Mouse (Mus musculus) heart, adult 8-10 months (tissue): ENCODE measurements around the gene Tpm1. TPM values are rescaled to one million over a fixed set of nuclear protein-coding genes. Genes with fewer than 3 reads are reported as not detected.

ENCODE experiments used
- DNase-seq: peaks from one replicate; pipeline ENCODE4 v3.0.0; 2022; ENCODE audit warnings: low spot score
- total RNA-seq, 4 experiments: library from RNA; stranded (reverse); gene quantifications; 2 replicates each; pipeline ENCODE4 v1.2.4; 2022

Tpm1 gene
- total RNA-seq, 4 experiments from 2014 or later: 9,382 to 12,072 (median 10,190) TPM

GRCm38 (mm10) chr9:67046881-67047605 is 2.2 kb downstream of the Tpm1 start:
- peak; percentile 21 for DNase-seq

- DNase-seq: no peak
These were observed 3.1 kb downstream of the Tpm1 start for GRCm38 (mm10) chr9:67045966-67046602.

GRCm38 (mm10) chr9:67045306-67045675 is 3.9 kb downstream of the Tpm1 start:
- DNase-seq: no peak

DNA sequence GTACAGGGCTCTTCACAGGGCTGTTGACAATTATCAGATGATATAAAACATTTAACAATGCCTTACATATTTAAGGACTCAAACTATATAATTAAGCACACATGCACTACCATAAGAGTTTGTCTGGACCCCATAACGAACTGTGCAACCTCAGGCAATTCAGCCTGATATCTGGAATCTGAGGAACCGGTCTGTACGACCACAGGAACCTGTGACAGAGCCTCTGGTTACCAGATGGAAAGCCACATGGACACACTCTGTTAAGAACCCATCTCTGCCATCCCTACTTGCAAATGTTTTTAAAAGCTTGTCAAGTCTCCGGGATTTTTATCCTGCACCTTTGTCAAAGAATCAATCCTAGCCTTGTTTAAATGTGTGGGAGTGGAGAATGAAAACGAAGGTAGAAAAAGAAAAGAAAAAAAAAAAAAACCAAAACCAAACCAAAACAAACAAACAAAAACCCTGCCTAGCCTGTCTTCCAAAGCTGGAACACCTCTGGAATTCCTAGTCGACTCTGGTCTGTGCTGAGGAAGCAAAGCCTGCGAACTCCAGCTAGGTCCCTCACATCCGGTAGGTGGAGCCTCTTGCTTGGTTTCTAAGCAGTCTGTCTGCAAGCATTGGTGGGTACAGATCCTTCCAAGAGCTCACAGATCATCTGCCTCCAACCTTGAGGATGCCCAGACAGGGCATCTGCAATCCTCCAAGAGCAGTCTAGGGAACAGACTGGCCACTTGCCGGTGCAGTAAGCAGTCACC is 4.5 kb downstream of the Tpm1 start:
- DNase-seq: peak; percentile 63

GRCm38 (mm10) chr9:67043231-67044199 is 5.7 kb downstream of the Tpm1 start:
- peak; percentile 98 for DNase-seq

DNA sequence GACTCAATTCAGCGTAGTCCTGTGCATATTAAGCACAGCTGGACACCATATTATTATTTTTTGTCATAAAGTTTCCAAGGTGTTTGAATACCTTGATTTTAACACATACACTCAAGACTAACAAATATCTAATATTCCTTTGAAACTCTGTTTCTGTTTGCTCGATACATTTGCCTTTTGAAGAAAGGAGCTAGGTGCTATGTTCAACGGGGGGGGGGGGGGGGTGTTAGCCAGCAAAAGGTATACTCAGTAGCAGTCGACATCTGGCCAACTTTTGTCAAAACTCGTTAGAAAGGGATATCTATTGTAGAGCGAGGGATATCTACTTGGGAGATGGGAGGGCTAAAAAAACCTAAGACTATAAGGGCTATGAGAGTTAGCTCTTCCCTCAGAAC is 6.4 kb downstream of the Tpm1 start:
- DNase-seq: no peak

- no peak for DNase-seq
These were observed 7.1 kb downstream of the Tpm1 start for GRCm38 (mm10) chr9:67041840-67042812.

DNA sequence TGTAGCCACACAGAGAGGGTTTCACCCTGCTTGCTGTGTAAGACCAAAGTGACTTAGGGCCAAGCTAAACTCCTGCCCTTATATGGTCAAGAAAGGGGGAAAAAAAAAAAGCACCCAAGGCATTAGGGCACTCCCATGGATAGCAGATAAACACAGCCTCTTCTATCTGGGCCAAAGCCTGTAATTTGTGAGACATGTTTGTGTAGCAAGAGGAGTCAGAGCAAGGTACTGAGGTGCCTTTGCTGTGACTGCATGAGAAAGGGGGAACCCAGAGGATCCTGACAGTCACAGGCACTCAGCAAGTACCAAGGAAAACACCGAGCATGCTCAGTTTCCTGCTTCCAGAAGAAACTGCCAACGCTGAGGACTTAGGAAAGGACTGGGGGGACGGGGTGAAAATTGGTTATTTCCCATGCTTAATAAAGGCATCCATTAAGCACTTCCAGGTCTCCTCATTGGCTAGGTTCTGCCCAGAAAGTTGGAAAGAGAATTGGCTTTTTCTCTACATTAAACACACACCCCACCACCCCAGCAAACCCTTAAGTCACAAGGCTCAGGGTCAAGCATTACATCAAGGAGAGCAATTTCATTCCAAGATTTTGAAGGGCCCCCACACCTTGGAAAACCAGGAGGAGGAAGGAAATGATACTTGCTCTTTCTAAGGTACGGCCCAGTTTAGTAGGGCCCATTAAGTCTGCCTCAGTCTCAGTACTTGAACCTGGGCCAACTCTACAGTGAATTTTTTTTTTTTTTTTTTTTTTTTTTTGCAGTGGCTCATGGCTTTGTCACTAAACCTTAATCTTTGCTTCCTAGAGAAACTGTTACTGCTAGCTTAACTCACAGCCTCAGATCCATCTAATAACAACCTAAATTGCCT is 8.0 kb downstream of the Tpm1 start:
- peak; percentile 40 for DNase-seq

- DNase-seq: no peak
These were observed 9.3 kb downstream of the Tpm1 start for GRCm38 (mm10) chr9:67039867-67040266.

DNA sequence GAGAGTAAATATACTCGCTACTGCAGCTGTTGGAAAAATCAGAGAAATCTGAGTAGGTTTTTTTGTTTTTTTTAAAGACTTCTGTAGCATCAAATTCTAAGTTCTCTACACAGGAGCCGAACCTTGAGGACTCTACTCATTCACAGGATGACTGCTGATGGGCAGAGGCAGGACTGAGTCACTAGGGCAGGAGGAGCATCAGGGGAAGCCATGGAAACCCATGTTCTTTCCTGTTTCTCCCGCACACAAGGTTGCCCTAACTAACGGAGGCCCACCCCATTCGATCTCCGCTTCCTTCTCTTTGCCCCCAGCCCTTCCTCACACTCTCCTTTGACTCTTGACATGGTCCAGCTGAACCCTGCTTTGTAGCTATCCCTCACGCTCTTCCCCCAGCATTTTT is 10.5 kb downstream of the Tpm1 start:
- DNase-seq: no peak

DNA sequence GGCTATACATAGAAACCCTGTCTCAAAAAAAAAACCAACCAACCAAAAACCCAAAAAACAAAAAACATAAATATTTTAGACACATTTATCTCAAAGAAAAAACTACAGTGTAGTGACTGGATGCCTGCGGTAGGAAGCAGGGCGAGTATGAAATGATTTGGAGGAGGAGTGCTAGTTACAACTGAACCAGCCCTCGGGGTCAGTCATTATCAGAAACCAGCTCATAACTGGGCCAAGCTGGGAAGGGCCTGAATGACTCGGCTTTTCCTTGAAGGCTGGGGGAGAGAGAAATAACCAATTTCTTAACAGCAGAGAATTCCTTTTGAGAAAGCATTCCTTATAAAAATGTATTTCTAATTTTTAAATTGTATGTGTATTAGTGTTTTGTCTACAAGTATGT is 11.5 kb downstream of the Tpm1 start:
- no peak for DNase-seq

- peak; percentile 87 for DNase-seq
These were observed 12.6 kb downstream of the Tpm1 start for GRCm38 (mm10) chr9:67036527-67037118.

DNA sequence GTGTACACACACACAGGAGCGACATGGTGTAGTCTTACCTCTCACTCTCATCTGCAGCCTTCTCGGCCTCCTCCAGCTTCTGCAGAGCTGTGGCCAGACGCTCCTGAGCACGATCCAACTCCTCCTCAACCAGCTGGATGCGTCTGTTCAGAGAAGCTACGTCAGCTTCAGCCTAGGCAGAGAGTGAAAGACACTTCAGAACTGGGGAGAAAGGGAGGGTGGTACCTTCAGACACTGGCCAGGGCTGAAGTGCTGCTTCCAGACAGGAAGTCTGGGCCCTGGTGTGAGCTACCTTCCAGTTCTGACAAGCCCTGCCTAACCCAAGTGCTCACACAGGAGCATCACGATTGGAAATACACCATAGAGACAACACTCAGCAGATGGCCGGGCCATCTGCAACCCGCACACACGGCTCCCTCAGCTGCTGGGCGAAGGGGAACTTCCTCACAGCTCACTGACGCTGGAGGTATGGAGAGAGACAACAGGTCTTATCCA is 13.2 kb downstream of the Tpm1 start:
- peak; percentile 68 for DNase-seq

- no peak for DNase-seq
These were observed 14.5 kb downstream of the Tpm1 start for GRCm38 (mm10) chr9:67034677-67035076.

GRCm38 (mm10) chr9:67033016-67033415 is 16.2 kb downstream of the Tpm1 start:
- DNase-seq: no peak

DNA sequence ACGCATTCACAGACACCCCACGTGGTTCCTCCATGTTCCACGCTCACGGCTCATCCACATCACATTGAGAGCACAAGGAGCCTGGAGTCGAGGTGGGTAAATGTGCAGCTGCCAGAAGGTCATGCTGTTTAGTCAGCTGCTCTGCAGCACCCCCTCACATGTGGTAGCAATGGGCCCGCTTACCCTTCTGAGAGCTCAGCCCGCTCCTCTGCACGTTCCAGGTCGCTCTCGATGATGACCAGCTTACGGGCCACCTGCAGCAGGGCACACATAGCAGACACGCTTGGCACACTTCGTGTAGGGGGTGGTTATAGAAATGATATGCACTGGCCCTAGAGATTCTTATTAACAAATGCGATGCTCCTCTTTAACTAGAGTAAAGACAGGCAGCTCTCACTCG is 16.6 kb downstream of the Tpm1 start:
- no peak for DNase-seq

DNA sequence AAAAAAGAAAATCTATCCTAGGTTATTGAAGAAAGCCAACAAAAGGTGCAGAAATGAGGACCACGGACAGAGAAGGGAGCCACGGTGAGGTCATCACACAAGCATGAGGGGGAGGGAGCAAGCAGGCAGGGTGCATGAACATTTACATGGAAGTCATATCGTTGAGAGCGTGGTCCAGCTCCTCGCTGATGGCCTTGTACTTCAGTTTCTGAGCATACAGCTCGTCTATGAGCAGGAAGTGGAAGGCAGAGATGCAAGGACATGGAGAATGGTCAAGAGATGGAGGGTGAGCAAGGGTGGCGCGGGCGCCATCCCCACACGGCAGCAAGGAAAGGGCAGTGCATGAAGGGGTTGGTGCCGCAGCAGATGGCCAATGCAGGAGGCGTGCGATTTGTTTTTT is 19.7 kb downstream of the Tpm1 start:
- no peak for DNase-seq

DNA sequence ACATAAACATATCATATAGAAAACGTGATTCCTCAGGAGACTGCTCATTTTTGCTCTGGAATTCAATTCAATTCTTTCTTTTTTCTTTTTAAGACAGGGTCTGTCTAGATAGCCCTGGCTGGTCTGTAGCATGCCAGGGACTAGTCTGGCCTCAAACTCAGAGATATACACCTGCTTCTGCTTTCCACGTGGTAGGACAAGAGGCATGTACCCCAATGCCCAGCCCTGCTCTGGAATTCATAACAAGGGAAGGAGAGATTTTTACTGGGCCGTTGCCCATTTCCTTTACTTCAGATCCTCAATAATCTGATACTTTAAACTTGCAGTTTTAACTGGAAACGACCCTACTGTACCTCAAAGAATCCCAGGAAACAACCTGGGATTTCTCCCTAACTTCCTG is 20.3 kb downstream of the Tpm1 start:
- DNase-seq: no peak
